Mouse (Mus musculus) mouse embryonic stem cell (cell line): ENCODE results near the gene Fam216a.

Source experiments
- in situ Hi-C, 2 experiments: fragments of 300-500 bp; cut with MboI; formaldehyde crosslinking; loops; 1 replicate in 1 of 2; 3 replicates in 1 of 2; pipeline ENCODE4 v1.14.3; 2019 to 2020; ENCODE audit warnings: low sequenced_read_pairs in 2 of 2, low pct_unique_long_range_greater_than_20kb in 1 of 2, mixed read lengths in 1 of 2; ENCODE audit not compliant: unreplicated experiment in 1 of 2

The Fam216a gene

GRCm38 (mm10) chr5:122392227-122393004 lies 20.3 kb upstream of the Fam216a start:
- in situ Hi-C loops = no loop called here

DNA sequence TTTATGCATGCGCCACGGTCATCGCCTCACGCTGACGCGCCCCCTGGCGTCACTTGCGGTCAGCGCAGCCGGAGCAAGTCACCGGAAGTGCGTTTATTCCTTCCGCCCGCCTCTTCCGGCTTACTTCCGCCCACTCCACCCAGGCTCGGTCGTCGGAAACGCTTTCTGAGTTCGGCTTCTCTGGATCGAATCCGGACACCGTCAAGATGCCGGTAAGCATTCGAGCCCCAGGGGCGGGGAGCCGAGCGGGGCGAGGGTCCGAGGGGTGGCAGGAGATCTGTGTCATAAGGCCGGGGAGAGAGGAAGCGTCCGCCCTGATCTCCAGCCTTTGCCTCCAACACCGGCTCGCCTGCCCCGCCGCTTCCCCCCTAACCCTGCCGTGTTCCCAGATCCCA lies 19.6 kb upstream of the Fam216a start, which contains the start of gene Arpc3:
Gene Arpc3, plus strand, starts transcription at position 93 of the 395 bp plus-strand sequence.
- in situ Hi-C loops = no loop called here

DNA sequence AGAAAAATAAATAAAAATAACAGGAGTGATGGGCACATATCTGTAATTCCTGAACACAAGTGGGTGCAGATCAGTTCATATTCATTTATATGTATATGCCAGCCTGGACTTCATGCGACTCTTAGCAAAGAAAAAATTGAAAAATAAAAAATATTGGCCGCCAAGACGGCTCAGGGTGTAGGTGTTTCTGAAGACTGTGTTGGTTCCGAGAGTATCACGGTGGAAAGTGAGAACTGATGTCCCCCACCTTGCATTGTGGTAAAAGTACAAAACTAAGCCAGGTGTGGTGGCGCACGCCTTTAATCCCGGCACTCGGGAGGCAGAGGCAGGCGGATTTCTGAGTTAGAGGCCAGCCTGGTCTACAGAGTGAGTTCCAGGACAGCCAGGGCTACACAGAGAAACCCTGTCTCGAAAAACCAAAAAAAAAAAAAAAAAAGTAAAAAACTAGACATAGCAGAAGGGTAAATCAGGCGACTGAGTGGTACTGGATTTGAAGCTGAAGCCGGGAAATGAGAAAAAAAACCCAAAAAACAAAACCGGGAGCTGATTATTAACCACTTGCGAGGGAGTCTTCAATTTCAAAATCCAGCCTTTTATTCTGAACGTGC lies 19.1 kb upstream of the Fam216a start:
- in situ Hi-C loops = no loop called here

DNA sequence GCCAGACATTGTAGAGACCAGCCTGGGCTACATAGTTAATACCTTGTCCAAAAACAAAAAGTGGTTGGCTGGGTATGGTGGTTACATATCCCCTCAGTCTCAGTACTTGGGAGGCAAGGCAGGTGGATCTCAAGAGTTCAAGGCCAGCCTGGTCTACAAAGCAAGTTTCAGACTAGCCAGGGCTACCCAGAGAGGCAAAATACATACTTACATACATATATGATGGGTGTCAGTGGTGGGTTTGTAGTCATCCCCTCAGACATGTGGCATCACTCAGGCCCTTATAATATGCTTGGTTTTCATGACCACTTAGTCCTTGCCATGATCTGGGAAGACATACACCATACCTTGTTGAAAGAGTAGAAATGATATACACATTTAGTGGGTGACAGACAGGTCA lies 18.5 kb upstream of the Fam216a start:
- in situ Hi-C loops = no loop called here

DNA sequence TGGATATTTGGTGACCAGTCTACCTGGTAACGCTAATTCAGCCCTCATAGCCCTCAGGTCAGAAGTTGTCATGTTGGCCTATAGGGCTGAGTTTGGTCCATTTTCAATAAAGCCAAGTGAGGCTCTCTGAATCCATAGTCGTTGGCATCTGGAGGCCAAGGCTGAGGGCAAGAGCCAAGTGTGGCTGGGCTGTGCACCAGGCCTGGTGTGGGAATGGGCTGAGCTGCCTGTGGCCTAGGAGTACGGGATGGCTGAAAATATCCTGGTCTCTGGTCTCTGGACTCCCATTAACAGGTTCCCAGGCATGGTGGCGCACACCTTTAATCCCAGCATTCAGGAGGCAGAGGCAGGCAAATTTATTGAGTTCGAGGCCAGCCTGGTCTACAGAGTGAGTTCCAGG lies 17.8 kb upstream of the Fam216a start:
- in situ Hi-C loops = no loop called here

DNA sequence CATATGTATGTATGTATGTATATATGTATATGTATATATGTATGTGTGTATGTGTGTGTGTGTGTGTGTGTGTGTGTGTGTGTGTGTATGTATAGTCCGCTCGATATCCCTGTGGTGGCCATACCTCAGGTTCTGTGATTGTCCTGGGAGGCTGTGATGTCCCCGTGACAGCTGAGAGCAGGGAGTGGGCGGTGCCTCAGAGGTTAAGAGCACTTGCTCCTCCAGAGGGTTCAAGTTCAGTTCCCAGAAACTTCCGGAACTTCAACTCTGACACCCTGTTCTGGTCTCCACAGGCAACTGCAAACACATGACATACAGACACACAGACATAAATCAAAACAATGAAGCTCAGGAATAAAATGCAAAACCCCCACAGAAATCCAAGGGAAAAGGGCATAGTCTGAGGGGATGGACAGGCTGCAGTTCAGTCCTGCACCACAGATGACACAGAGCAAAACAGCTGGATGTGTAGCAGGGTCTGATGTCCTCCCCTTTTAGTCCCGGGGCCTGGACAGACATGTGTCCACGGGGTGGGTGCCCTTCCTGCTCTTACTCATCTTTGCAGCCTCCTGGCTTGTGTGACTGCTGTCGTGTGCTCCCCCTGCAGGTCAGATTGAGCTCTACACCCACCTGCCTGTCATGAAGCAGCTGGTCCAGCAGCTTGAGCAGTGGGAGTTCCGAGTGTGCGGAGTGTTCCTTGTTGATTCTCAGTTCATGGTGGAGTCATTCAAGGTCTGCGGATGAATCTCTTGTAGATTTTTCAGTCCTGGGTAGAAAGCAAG lies 7.4 kb upstream of the Fam216a start:
- in situ Hi-C loops = no loop called here

- in situ Hi-C loops = no loop called here
Measured at GRCm38 (mm10) chr5:122378171-122378570, 6.0 kb upstream of the Fam216a start.

GRCm38 (mm10) chr5:122377101-122377833 lies 5.1 kb upstream of the Fam216a start:
- in situ Hi-C loops = no loop called here

- in situ Hi-C loops = no loop called here
Measured at GRCm38 (mm10) chr5:122372878-122373277, 714 bp upstream of the Fam216a start.

GRCm38 (mm10) chr5:122371591-122372191 lies 473 bp downstream of the Fam216a start, which contains the start of gene Gpn3:
Gpn3 (plus strand) TSS chr5:122371876.
- in situ Hi-C loops = no loop called here

- in situ Hi-C loops = no loop called here
Measured at GRCm38 (mm10) chr5:122354492-122355067, 17.6 kb downstream of the Fam216a start.

- in situ Hi-C loops = no loop called here
Measured at GRCm38 (mm10) chr5:122353807-122354491, 18.2 kb downstream of the Fam216a start, which contains the start of the genes Rad9b and Vps29. Rad9b (minus strand) TSS chr5:122354233. Vps29 (plus strand) TSS chr5:122354369.

GRCm38 (mm10) chr5:122345777-122346176 lies 26.4 kb downstream of the Fam216a start:
- in situ Hi-C loops = loop anchor here in 1 of 2 experiments (5.0 kb wide), 1 partner anchor 78 kb away; no protein-coding TSS in a partner anchor

GRCm38 (mm10) chr5:122344260-122344659 lies 27.9 kb downstream of the Fam216a start:
- in situ Hi-C loops = no loop called here

- in situ Hi-C loops = no loop called here
Measured at GRCm38 (mm10) chr5:122343768-122344167, 28.4 kb downstream of the Fam216a start.

DNA sequence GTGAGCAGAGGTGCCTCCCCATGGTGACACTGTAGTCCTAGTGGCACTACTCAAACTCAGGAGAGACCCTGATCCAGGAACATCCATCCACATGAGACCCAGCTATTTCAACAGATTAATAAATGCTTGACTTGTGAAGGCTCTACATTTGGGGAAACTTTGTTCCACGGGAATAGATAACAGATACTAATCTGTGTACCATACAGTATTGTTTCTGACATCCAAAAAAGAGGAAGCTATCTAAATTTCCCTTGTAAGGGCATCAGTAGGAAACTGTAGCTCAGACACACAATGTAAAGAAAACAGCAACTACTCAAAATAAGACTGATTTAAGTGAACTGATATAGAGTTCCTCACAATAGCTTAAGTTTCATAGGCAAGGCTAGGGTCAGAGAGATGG lies 29.3 kb downstream of the Fam216a start:
- in situ Hi-C loops = no loop called here

DNA sequence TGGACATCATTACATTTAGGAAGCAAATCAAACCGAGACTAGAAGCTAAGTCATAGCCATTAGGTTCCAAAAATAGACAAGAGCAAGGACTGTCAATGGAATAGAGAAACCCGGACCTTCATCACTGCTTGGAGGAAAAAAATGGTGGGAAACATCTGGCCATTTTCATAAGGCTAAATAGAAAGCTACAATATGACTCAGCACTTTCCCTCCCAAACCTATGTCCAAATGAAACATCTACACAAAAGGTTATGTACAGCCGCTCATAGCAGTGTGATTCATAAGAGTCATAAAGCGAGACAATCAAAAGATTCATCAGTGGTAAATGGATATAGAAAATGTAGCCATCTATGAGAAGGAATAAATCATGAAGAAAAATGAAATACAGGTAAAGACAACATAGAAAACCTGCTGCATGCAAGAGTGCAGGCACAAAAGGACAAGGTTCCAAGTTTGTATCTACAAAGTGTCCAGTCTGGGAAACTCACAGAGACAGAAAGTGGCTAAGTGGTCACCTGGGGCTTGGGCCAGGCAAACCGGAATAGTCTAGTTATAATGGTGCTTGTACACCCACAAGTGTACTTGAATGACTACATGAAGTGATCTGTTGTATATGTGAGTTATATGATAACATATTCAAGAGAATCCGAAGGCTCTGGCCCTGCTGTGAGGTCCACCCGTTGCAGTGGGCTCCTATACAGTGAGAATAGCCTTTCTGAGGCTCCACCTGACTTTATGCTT lies 35.4 kb downstream of the Fam216a start:
- in situ Hi-C loops = no loop called here
